Mouse (Mus musculus) limb, embryonic 13.5 days (tissue): ENCODE data around the gene Mst1r. TPM values are rescaled to one million over a fixed set of nuclear protein-coding genes. Genes with fewer than 3 reads are reported as not detected.

Source experiments
- ATAC-seq: fragments of 200-750 bp; cut with Nextera tagmentation; 2 replicates; pipeline ENCODE4 v1.8.0; 2017; ENCODE audit warnings: low read depth, moderate number of reproducible peaks, moderate TSS enrichment; ENCODE audit not compliant: low FRiP score
- H3K27ac ChIP-seq: fragments of 300-500 bp; sonication (generic); 2 replicates; pipeline ENCODE4 v1.5.1; 2015; ENCODE audit warnings: inconsistent platforms, mild to moderate bottlenecking, moderate library complexity
- H3K27me3 ChIP-seq: fragments of 300-500 bp; sonication (generic); 2 replicates; pipeline ENCODE4 v1.6.1; 2015; ENCODE audit warnings: mild to moderate bottlenecking, inconsistent platforms
- H3K36me3 ChIP-seq: fragments of 300-500 bp; sonication (generic); 2 replicates; pipeline ENCODE4 v1.6.1; 2015; ENCODE audit warnings: inconsistent platforms, mild to moderate bottlenecking, moderate library complexity
- H3K4me1 ChIP-seq: fragments of 300-500 bp; sonication (generic); 2 replicates; pipeline ENCODE4 v1.6.1; 2015; ENCODE audit warnings: inconsistent platforms
- H3K4me2 ChIP-seq: fragments of 300-500 bp; sonication (generic); replicated peaks from 2 replicates; pipeline ENCODE4 v1.6.1; 2015; ENCODE audit warnings: inconsistent platforms, mild to moderate bottlenecking, moderate library complexity
- H3K4me3 ChIP-seq: fragments of 300-500 bp; sonication (generic); 2 replicates; pipeline ENCODE4 v1.5.1; 2015; ENCODE audit warnings: moderate library complexity, mild to moderate bottlenecking, inconsistent platforms
- H3K9ac ChIP-seq: fragments of 300-500 bp; sonication (generic); 2 replicates; pipeline ENCODE4 v1.6.1; 2015; ENCODE audit warnings: mild to moderate bottlenecking, inconsistent platforms
- H3K9me3 ChIP-seq: fragments of 300-500 bp; sonication (generic); 2 replicates; pipeline ENCODE4 v1.6.1; 2016; ENCODE audit warnings: inconsistent platforms
- WGBS: fragments of 180-500 bp; shearing (Covaris S2); methylation state at CpG from one replicate; pipeline ENCODE4 v1.1.7; 2015; 5-methylcytosine and 5-hydroxymethylcytosine counted together
- polyA plus RNA-seq: library from polyadenylated mRNA; unstranded; fragments of >200 nt; fragmentation: Nextera tagmentation; extraction: Ambion mirVana; gene quantifications from 2 replicates; pipeline ENCODE4 v1.2.1, GENCODE M21; 2015

Mst1r gene
- polyA plus RNA-seq, 1 experiment from 2014 or later, result 3.3 TPM

GRCm38 (mm10) chr9:107898563-107898962, 8.1 kb upstream of the Mst1r start:
- Histone ChIP-seq H3K9ac (no peak overlapping the region), H3K4me2 (no peak overlapping the region), H3K4me1 (peaks cover 11% of the 10 kb centered on the region), H3K27me3 (peaks cover 23% of the 10 kb centered on the region), H3K4me3 (no peak overlapping the region), H3K36me3 (peaks cover 18% of the 10 kb centered on the region), H3K9me3 (no peaks in the 10 kb centered on the region), H3K27ac (no peak overlapping the region)
- ATAC-seq, result no peak
- 85% methylated on average over 10 of the region's 10 CpGs for WGBS

- ATAC-seq, result no peak
- H3K9ac ChIP-seq, result peak overlapping the region; percentile 39; the same call in 1 of the 2 replicates
- peaks cover 18% of the 10 kb centered on the region for H3K36me3 ChIP-seq
- no peaks in the 10 kb centered on the region for H3K9me3 ChIP-seq
- no peak overlapping the region for H3K4me2 ChIP-seq
- H3K4me1 ChIP-seq, result peaks cover 12% of the 10 kb centered on the region
- H3K27me3 ChIP-seq, result peaks cover 23% of the 10 kb centered on the region
- no peak overlapping the region for H3K4me3 ChIP-seq
- no peak overlapping the region for H3K27ac ChIP-seq
- 73% methylated on average over 12 of the region's 12 CpGs for WGBS
Observed at GRCm38 (mm10) chr9:107899855-107900254, 6.8 kb upstream of the Mst1r start.

GRCm38 (mm10) chr9:107900840-107901626, 5.6 kb upstream of the Mst1r start:
- ATAC-seq, result peak; percentile 5; the same call in 1 of the 2 replicates
- 4% methylated on average over 43 of the region's 44 CpGs for WGBS
- no peak overlapping the region for H3K27ac ChIP-seq

GRCm38 (mm10) chr9:107901627-107901914, 5.1 kb upstream of the Mst1r start:
- Histone ChIP-seq H3K27me3 (peaks cover 23% of the 10 kb centered on the region), H3K36me3 (peaks cover 18% of the 10 kb centered on the region), H3K4me3 (peak overlapping the region; percentile 39), H3K27ac (no peak overlapping the region), H3K4me1 (peaks cover 25% of the 10 kb centered on the region), H3K9me3 (no peaks in the 10 kb centered on the region), H3K4me2 (peak overlapping the region; percentile 66), H3K9ac (no peak overlapping the region)
- WGBS, result 10% methylated on average over 17 of the region's 17 CpGs
- ATAC-seq, result peak; percentile 18; the same call in 1 of the 2 replicates

More at GRCm38 (mm10) chr9:107900840-107901626, 5.6 kb upstream of the Mst1r start:
- Histone ChIP-seq H3K9ac (peak overlapping the region; percentile 58), H3K4me3 (peak overlapping the region; percentile 39), H3K27me3 (peaks cover 23% of the 10 kb centered on the region), H3K9me3 (no peaks in the 10 kb centered on the region), H3K4me1 (peaks cover 19% of the 10 kb centered on the region), H3K36me3 (peaks cover 18% of the 10 kb centered on the region), H3K4me2 (peak overlapping the region; percentile 66)

- peaks cover 14% of the 10 kb centered on the region for H3K36me3 ChIP-seq
- no peak overlapping the region for H3K9ac ChIP-seq
- H3K27ac ChIP-seq, result no peak overlapping the region
- no peak overlapping the region for H3K4me3 ChIP-seq
- H3K27me3 ChIP-seq, result peaks cover 30% of the 10 kb centered on the region
- 5% methylated on average over 4 of the region's 4 CpGs for WGBS
- H3K4me1 ChIP-seq, result peaks cover 54% of the 10 kb centered on the region
- no peak overlapping the region for H3K4me2 ChIP-seq
- no peaks in the 10 kb centered on the region for H3K9me3 ChIP-seq
- peak; percentile 22; the same call in 1 of the 2 replicates for ATAC-seq
Observed at GRCm38 (mm10) chr9:107904726-107905125, 1.9 kb upstream of the Mst1r start.

- Histone ChIP-seq H3K27ac (peak overlapping the region; percentile 28; the same call in 1 of the 2 replicates), H3K27me3 (peaks cover 9% of the 10 kb centered on the region), H3K9me3 (no peaks in the 10 kb centered on the region), H3K4me2 (peak overlapping the region; percentile 82), H3K36me3 (0 out of 2 replicates have a peak, but pooled peaks cover 2% of the 10 kb centered on the region), H3K9ac (peak overlapping the region; percentile 70), H3K4me1 (peaks cover 43% of the 10 kb centered on the region), H3K4me3 (peak overlapping the region; percentile 46)
- 47% methylated on average over 31 of the region's 31 CpGs for WGBS
- no peak for ATAC-seq
Observed at GRCm38 (mm10) chr9:107906967-107907800, 511 bp downstream of the Mst1r start.

GRCm38 (mm10) chr9:107907801-107908120, 1.1 kb downstream of the Mst1r start:
- peak overlapping the region; percentile 46 for H3K4me3 ChIP-seq
- ATAC-seq, result no peak
- H3K9ac ChIP-seq, result 0 out of 2 replicates have a peak overlapping the region, but pooled peaks have one; percentile 25
- no peaks in the 10 kb centered on the region for H3K9me3 ChIP-seq
- H3K36me3 ChIP-seq, result 0 out of 2 replicates have a peak, but pooled peaks cover 3% of the 10 kb centered on the region
- H3K27me3 ChIP-seq, result peaks cover 9% of the 10 kb centered on the region
- H3K4me1 ChIP-seq, result peaks cover 43% of the 10 kb centered on the region
- H3K27ac ChIP-seq, result no peak overlapping the region
- WGBS, result 83% methylated on average over 14 of the region's 14 CpGs
- peak overlapping the region; percentile 82 for H3K4me2 ChIP-seq

GRCm38 (mm10) chr9:107908410-107909158, 1.9 kb downstream of the Mst1r start:
- Histone ChIP-seq H3K4me1 (peaks cover 43% of the 10 kb centered on the region), H3K27me3 (peaks cover 9% of the 10 kb centered on the region), H3K27ac (no peak overlapping the region), H3K4me2 (peak overlapping the region; percentile 82), H3K4me3 (peak overlapping the region; percentile 46), H3K36me3 (0 out of 2 replicates have a peak, but pooled peaks cover 5% of the 10 kb centered on the region), H3K9ac (peak overlapping the region; percentile 45), H3K9me3 (no peaks in the 10 kb centered on the region)
- ATAC-seq, result no peak
- WGBS, result 35% methylated on average over 18 of the region's 18 CpGs

- WGBS, result 87% methylated on average over 15 of the region's 15 CpGs
- H3K4me3 ChIP-seq, result no peak overlapping the region
Observed at GRCm38 (mm10) chr9:107910025-107910769, 3.5 kb downstream of the Mst1r start.

GRCm38 (mm10) chr9:107914764-107915420, 8.2 kb downstream of the Mst1r start:
- H3K4me1 ChIP-seq, result peaks cover 11% of the 10 kb centered on the region
- H3K9me3 ChIP-seq, result no peaks in the 10 kb centered on the region
- no peak overlapping the region for H3K4me3 ChIP-seq
- H3K27ac ChIP-seq, result no peak overlapping the region
- WGBS, result 62% methylated on average over 16 of the region's 16 CpGs
- peaks cover 5% of the 10 kb centered on the region; the same call in 1 of the 2 replicates for H3K36me3 ChIP-seq
- H3K4me2 ChIP-seq, result no peak overlapping the region
- no peaks in the 10 kb centered on the region for H3K27me3 ChIP-seq
- H3K9ac ChIP-seq, result 0 out of 2 replicates have a peak overlapping the region, but pooled peaks have one; percentile 14
- no peak for ATAC-seq

More at GRCm38 (mm10) chr9:107910025-107910769, 3.5 kb downstream of the Mst1r start:
- H3K9me3 ChIP-seq, result no peaks in the 10 kb centered on the region
- H3K9ac ChIP-seq, result no peak overlapping the region
- H3K27me3 ChIP-seq, result peaks cover 9% of the 10 kb centered on the region
- H3K4me2 ChIP-seq, result no peak overlapping the region
- peaks cover 5% of the 10 kb centered on the region; the same call in 1 of the 2 replicates for H3K36me3 ChIP-seq
- no peak for ATAC-seq
- H3K4me1 ChIP-seq, result peaks cover 40% of the 10 kb centered on the region
- H3K27ac ChIP-seq, result no peak overlapping the region
